Mouse (Mus musculus) liver, embryonic 13.5 days (tissue): Measurements from ENCODE around the gene Nos1ap. TPM values are rescaled to one million over a fixed set of nuclear protein-coding genes. Genes with fewer than 3 reads are reported as not detected.

Source experiments
- ATAC-seq: fragments of 200-750 bp; cut with Nextera tagmentation; 2 replicates; pipeline ENCODE4 v1.8.0; 2017; ENCODE audit warnings: low read depth, mild to moderate bottlenecking, moderate number of reproducible peaks, moderate library complexity
- DNase-seq: peaks from one replicate; pipeline ENCODE4 v3.0.0; 2022
- H3K27ac ChIP-seq: fragments of 300-500 bp; sonication (generic); 2 replicates; pipeline ENCODE4 v1.5.1; 2015; ENCODE audit warnings: moderate library complexity, mild to moderate bottlenecking, inconsistent platforms
- H3K27me3 ChIP-seq: fragments of 300-500 bp; sonication (generic); 2 replicates; pipeline ENCODE4 v1.6.1; 2015; ENCODE audit warnings: mild to moderate bottlenecking, inconsistent platforms
- H3K36me3 ChIP-seq: fragments of 300-500 bp; sonication (generic); 2 replicates; pipeline ENCODE4 v1.6.1; 2015; ENCODE audit warnings: mild to moderate bottlenecking, inconsistent platforms
- H3K4me1 ChIP-seq: fragments of 300-500 bp; sonication (generic); replicated peaks from 2 replicates; pipeline ENCODE4 v1.6.1; 2015; ENCODE audit warnings: inconsistent platforms
- H3K4me2 ChIP-seq: fragments of 300-500 bp; sonication (generic); 2 replicates; pipeline ENCODE4 v1.6.1; 2015; ENCODE audit warnings: inconsistent platforms, mild to moderate bottlenecking, moderate library complexity
- H3K4me3 ChIP-seq: fragments of 300-500 bp; sonication (generic); replicated peaks from 2 replicates; pipeline ENCODE4 v1.5.1; 2015; ENCODE audit warnings: mild to moderate bottlenecking, inconsistent platforms
- H3K9ac ChIP-seq: fragments of 300-500 bp; sonication (generic); 2 replicates; pipeline ENCODE4 v1.6.1; 2015; ENCODE audit warnings: mild to moderate bottlenecking, inconsistent platforms
- H3K9me3 ChIP-seq: fragments of 300-500 bp; sonication (generic); replicated peaks from 2 replicates; pipeline ENCODE4 v1.6.1; 2016; ENCODE audit warnings: inconsistent platforms
- WGBS: fragments of 180-500 bp; shearing (Covaris S2); methylation state at CpG from one replicate; pipeline ENCODE4 v1.1.7; 2015; ENCODE audit not compliant: insufficient replicate concordance; 5-methylcytosine and 5-hydroxymethylcytosine counted together
- polyA plus RNA-seq: library from polyadenylated mRNA; unstranded; fragments of >200 nt; fragmentation: Nextera tagmentation; extraction: Ambion mirVana; gene quantifications from 2 replicates; pipeline ENCODE4 v1.2.1, GENCODE M21; 2015

The Nos1ap gene
- polyA plus RNA-seq, 1 experiment from 2014 or later, result 3.7 TPM

DNA sequence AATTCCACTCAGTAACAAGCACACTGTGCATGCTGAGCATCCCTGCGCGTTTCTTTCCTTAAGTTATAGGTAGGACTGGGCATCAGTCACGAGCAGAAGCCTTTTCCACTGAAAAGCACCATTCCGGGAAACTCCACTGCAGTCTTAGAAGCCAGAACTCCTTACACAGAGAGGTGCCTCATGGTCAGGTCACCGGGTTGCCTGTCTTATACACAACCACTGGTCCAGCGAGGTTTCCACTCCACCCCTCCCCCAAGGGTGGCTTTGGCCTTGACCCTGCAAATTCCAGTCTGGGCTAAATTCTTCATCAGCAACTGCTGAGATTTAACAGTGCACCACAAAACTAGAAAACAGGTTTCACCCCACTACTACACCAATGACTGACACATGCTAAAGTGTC is 1.3 kb downstream of the Nos1ap start:
- no peak for DNase-seq
- Histone ChIP-seq H3K36me3 (no peaks in the 10 kb centered on the region), H3K9me3 (no peaks in the 10 kb centered on the region), H3K4me2 (peak overlapping the region; percentile 96), H3K27me3 (peaks cover 45% of the 10 kb centered on the region), H3K9ac (no peak overlapping the region), H3K27ac (no peak overlapping the region), H3K4me1 (peaks cover 21% of the 10 kb centered on the region), H3K4me3 (peak overlapping the region; percentile 74)
- no peak for ATAC-seq
- 50% methylated on average over 6 of the region's 6 CpGs for whole genome bisulfite sequencing

DNA sequence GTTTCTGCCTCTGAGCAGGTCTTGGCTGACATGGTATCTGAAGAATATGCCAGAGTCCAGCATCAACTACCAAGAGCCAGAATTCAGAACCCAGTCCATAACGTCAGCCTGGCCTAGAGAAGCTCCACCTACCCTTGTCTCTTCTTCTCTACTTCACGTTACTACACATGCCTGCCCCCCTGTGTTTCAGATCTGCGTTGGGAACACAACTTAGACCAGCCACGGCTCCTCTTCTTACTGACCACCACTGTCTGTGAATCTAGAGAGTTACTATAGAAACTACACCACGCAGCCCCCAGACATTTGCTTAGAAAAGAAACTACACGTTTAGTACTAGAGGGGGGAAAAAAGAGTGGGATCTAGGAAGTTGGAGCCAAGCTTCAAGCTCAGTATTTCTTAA is 2.9 kb downstream of the Nos1ap start:
- 68% methylated on average over 6 of the region's 6 CpGs for WGBS
- H3K27me3 ChIP-seq, result peaks cover 42% of the 10 kb centered on the region
- no peak overlapping the region for H3K4me2 ChIP-seq

DNA sequence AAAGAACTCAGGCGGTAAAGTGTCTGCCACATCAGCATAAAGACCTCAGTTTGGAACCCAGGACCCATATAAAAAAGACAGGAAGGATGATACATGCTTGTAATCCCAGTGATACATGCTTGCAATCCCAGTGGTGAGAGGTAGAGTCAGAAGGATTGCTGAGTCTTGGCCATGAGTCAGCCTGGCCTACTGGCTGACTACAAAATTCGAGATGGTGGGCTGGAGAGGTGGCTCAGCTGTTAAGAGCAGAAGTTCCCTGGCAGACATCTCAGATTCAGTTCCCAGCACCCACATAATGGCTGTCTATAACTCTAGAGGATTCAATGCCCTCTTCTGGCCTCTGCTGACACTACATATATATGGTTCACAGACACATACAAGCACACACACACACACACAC is 5.7 kb downstream of the Nos1ap start:
- no peak for DNase-seq
- Histone ChIP-seq H3K9me3 (no peaks in the 10 kb centered on the region), H3K9ac (no peak overlapping the region), H3K27me3 (peaks cover 22% of the 10 kb centered on the region), H3K4me3 (no peak overlapping the region), H3K4me2 (no peak overlapping the region), H3K27ac (no peak overlapping the region), H3K36me3 (no peaks in the 10 kb centered on the region), H3K4me1 (peaks cover 37% of the 10 kb centered on the region)
- no peak for ATAC-seq
- 70% methylated on average over 2 of the region's 2 CpGs for WGBS

More for the DNA sequence above, 2.9 kb downstream of the Nos1ap start:
- DNase-seq (no peak), ATAC-seq (no peak)
- Histone ChIP-seq H3K4me1 (peaks cover 21% of the 10 kb centered on the region), H3K27ac (no peak overlapping the region), H3K9me3 (no peaks in the 10 kb centered on the region), H3K36me3 (no peaks in the 10 kb centered on the region), H3K4me3 (no peak overlapping the region), H3K9ac (no peak overlapping the region)

DNA sequence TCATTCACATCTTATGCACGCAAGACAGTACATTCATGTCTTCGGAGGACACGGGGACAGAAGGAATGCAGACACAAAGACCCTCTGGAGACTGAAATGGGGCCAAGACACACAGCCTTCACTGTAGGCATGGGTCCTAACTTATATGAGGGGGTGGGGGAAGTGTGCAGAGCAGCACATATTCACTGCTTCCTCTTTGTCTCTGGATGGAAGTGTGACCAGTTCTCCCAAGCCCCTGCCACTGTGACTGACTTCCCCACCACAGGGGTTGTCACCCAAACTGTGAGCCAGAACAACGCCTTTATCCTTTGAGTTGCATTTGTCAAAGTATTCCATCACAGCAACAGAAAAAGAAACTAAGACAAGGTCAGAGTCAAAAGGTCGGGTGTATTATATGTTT is 7.3 kb downstream of the Nos1ap start:
- Histone ChIP-seq H3K36me3 (no peaks in the 10 kb centered on the region), H3K4me1 (peaks cover 26% of the 10 kb centered on the region), H3K4me3 (no peak overlapping the region), H3K9ac (no peak overlapping the region), H3K27ac (no peak overlapping the region), H3K27me3 (peaks cover 7% of the 10 kb centered on the region; the same call in 1 of the 2 replicates), H3K9me3 (no peaks in the 10 kb centered on the region), H3K4me2 (no peak overlapping the region)
- ATAC-seq (no peak), DNase-seq (no peak)
- WGBS, result 52% methylated on average over 5 of the region's 5 CpGs

DNA sequence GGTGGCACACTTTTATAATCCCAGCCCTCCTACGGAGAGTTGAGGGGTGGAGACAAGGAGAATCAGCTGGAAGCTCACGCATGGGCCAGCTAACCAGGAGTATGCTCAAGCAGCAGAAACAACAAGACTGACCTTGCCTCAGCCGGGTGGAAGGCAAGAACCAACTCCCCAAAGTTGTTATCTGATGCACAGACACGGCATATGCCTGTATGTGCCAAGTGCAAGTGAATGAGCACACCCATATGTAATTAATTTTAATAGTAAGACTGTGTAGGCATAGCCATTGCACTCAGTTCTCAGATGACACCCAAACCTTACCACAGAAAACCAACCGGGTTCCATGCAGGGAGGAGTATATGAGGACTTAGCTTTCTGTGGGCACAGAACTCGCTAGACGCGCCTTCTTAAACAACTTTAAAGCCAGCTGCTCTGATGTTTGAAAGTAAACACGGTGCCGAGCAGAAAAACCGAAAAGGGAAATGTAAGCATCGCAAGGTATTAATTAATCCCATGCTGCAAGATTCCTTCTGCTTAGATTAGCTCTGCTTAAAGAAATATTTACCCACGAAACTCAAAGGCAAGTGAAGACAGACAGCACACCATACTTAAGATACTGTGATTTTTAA is 9.1 kb downstream of the Nos1ap start:
- Histone ChIP-seq H3K4me3 (no peak overlapping the region), H3K27me3 (peaks cover 7% of the 10 kb centered on the region; the same call in 1 of the 2 replicates), H3K27ac (no peak overlapping the region), H3K9me3 (no peaks in the 10 kb centered on the region), H3K4me2 (no peak overlapping the region), H3K36me3 (no peaks in the 10 kb centered on the region), H3K4me1 (peaks cover 40% of the 10 kb centered on the region), H3K9ac (no peak overlapping the region)
- 72% methylated on average over 13 of the region's 13 CpGs for WGBS
- no peak for ATAC-seq
- DNase-seq, result no peak

DNA sequence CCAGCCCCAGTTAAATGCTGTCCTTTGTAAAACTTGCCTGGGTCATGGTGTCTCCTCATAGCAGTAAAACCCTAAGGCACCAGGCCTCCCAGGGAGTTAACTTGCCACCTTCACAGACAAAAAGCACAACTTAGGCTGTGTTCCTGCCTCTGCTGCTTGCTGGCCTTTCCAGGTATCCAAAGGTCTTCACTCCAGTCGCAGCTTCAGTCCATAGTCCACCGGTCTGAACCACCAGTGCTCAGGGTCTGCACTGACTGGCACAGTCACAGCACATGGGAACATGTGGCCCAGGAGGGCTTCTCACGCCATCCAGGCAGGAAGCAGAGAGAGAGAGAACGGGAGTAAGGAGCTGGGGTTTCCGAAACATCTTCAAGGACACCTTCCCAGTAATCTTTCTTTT is 10.2 kb downstream of the Nos1ap start:
- peak overlapping the region; percentile 39 for H3K4me2 ChIP-seq

DNA sequence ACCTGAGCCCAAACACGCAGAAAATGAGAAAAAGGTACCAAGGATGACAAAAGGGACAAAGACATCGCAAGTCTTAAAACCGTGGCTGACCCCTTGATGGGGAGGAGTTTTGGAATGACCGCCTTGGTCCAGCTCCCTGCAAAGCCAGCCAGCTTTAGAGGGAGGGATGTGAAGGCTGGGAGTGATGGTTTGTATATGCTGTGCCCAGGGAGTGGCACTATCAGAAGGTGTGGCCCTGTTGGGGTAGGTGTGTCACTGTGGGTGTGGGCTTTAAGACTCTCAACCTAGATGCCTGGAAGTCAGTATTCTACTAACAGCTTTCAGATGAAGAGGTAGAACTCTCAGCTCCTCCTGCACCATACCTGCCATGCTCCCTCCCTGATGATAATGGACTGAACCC is 10.6 kb downstream of the Nos1ap start:
- Histone ChIP-seq H3K9ac (no peak overlapping the region), H3K4me1 (peaks cover 40% of the 10 kb centered on the region), H3K27ac (no peak overlapping the region), H3K4me3 (no peak overlapping the region), H3K9me3 (no peaks in the 10 kb centered on the region), H3K4me2 (peak overlapping the region; percentile 39), H3K36me3 (no peaks in the 10 kb centered on the region), H3K27me3 (peaks cover 7% of the 10 kb centered on the region; the same call in 1 of the 2 replicates)
- 79% methylated on average over 4 of the region's 4 CpGs for WGBS
- no peak for DNase-seq
- ATAC-seq, result peak; percentile 71

More for the DNA sequence above, 10.2 kb downstream of the Nos1ap start:
- Histone ChIP-seq H3K36me3 (no peaks in the 10 kb centered on the region), H3K9ac (no peak overlapping the region), H3K27me3 (peaks cover 7% of the 10 kb centered on the region; the same call in 1 of the 2 replicates), H3K4me1 (peaks cover 40% of the 10 kb centered on the region), H3K4me3 (no peak overlapping the region), H3K9me3 (no peaks in the 10 kb centered on the region), H3K27ac (no peak overlapping the region; the same call in 1 of the 2 replicates)
- ATAC-seq (0 out of 2 replicates have a peak, but pooled peaks have one; percentile 33), DNase-seq (no peak)
- WGBS, result 73% methylated on average over 5 of the region's 5 CpGs

DNA sequence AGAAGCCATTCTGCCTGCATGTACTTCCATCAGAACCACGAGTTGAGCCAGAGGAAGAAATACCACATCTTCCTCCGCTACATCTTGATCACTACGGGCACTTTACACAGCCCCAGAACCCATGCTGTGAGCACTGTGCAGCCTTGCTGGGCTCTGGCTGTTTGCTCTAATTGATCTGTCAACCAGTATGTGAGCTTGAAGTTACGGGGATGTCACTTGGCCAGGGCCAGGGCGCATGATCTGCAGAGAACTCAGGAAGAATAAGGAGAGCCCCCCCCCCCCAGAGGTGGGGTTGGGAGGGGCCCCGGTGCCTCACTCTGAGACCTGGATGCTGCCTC is 13.0 kb downstream of the Nos1ap start:
- no peak for DNase-seq
- ATAC-seq, result peak; percentile 17; the same call in 1 of the 2 replicates
- no peak overlapping the region for H3K9ac ChIP-seq
- no peak overlapping the region for H3K4me3 ChIP-seq
- peaks cover 7% of the 10 kb centered on the region; the same call in 1 of the 2 replicates for H3K9me3 ChIP-seq
- WGBS, result 50% methylated on average over 6 of the region's 6 CpGs
- no peak overlapping the region for H3K27ac ChIP-seq
- H3K4me1 ChIP-seq, result peaks cover 40% of the 10 kb centered on the region
- peaks cover 3% of the 10 kb centered on the region; the same call in 1 of the 2 replicates for H3K27me3 ChIP-seq
- no peaks in the 10 kb centered on the region for H3K36me3 ChIP-seq
- no peak overlapping the region for H3K4me2 ChIP-seq

DNA sequence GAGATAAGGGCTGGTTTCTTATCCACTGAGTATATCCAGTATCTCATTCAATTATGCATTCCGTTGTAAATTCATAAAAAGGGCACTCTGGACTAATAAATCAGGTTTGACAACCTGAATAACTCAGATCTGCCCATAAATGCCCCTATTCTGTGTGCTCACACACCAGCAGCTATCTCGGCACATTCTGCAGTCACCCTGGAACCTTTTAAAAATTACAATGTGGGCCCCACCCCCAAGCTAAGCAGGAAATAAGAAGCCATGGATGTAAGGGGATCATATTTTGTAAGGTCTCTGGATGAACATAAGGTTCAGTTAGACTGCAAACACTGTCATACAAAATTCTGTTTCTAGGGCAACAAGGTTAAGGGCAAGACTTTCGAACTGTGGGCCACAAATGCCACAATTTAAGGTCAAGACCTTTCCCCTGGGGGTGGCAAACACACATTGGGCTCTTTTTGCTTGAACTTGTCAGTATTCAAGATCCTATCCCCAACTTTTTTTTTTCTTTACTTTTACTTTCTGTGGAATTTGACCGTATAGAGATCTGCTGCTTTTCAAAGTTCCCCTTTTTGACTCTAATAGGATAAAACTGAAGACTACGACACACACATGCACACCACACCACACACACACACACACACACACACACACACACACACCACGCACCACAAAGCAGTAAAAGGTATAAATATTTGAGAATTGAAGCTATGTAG is 13.5 kb downstream of the Nos1ap start:
- no peak overlapping the region for H3K27ac ChIP-seq
- peaks cover 40% of the 10 kb centered on the region for H3K4me1 ChIP-seq
- no peak overlapping the region for H3K4me2 ChIP-seq
- no peak overlapping the region for H3K9ac ChIP-seq
- H3K36me3 ChIP-seq, result no peaks in the 10 kb centered on the region
- peaks cover 3% of the 10 kb centered on the region; the same call in 1 of the 2 replicates for H3K27me3 ChIP-seq
- no peak for ATAC-seq
- H3K4me3 ChIP-seq, result no peak overlapping the region
- WGBS, result 36% methylated on average over 6 of the region's 6 CpGs
- DNase-seq, result no peak
- H3K9me3 ChIP-seq, result peaks cover 7% of the 10 kb centered on the region; the same call in 1 of the 2 replicates

DNA sequence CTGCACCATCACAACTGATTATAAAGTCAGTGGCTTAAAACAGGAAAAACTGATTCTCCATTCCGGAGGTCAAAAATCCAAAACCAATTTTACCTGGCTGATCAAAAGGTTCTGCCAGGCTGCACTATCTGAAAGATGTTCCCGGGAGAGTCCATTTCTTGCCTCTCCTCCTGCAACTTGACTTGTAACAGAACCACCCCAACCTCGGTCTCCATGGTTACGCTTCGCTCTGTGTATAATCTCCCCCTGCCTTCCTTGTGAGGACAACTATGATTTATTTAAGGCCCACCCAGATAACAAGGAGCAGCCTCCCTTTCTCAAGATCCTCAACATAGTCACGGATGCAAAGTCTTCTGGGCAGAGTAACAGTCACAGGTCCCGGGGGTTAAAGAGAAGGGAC is 16.5 kb downstream of the Nos1ap start:
- no peaks in the 10 kb centered on the region for H3K27me3 ChIP-seq
- ATAC-seq (no peak), DNase-seq (no peak)
- WGBS, result 66% methylated on average over 7 of the region's 7 CpGs
- H3K27ac ChIP-seq, result no peak overlapping the region
- peaks cover 14% of the 10 kb centered on the region for H3K4me1 ChIP-seq
- no peak overlapping the region for H3K9ac ChIP-seq
- H3K36me3 ChIP-seq, result no peaks in the 10 kb centered on the region
- H3K4me2 ChIP-seq, result no peak overlapping the region
- peaks cover 7% of the 10 kb centered on the region; the same call in 1 of the 2 replicates for H3K9me3 ChIP-seq
- H3K4me3 ChIP-seq, result no peak overlapping the region

DNA sequence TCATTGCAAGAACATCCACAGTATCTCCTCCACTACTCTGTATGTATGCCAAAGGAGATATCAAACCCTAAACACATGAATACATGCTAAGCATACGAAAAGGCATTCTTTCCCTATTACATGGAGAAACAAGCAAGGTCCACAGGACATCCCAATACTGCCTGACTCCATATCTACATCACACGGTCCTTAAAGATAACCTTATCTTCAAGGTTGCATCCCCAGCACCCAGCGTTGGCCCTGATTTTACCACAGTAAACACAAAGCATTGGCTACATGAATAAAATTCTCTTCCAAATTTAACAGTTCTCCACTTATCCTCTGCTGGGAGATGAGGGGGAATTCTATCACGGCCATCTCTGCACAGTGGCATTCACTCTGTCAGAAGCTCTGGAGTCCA is 22.7 kb downstream of the Nos1ap start:
- Histone ChIP-seq H3K9ac (no peak overlapping the region), H3K9me3 (no peaks in the 10 kb centered on the region), H3K27ac (no peak overlapping the region), H3K36me3 (no peaks in the 10 kb centered on the region), H3K4me2 (no peak overlapping the region), H3K27me3 (no peaks in the 10 kb centered on the region), H3K4me1 (peaks cover 8% of the 10 kb centered on the region), H3K4me3 (no peak overlapping the region)
- WGBS, result 52% methylated on average over 4 of the region's 4 CpGs
- DNase-seq (no peak), ATAC-seq (no peak)
